Mouse (Mus musculus) lung, postnatal 4 days (tissue): ENCODE results near the gene Nrip2.

Source experiments
- DNase-seq, 2 experiments: peaks; one replicate each; pipeline ENCODE4 v3.0.0; 2021

Nrip2 gene

DNA sequence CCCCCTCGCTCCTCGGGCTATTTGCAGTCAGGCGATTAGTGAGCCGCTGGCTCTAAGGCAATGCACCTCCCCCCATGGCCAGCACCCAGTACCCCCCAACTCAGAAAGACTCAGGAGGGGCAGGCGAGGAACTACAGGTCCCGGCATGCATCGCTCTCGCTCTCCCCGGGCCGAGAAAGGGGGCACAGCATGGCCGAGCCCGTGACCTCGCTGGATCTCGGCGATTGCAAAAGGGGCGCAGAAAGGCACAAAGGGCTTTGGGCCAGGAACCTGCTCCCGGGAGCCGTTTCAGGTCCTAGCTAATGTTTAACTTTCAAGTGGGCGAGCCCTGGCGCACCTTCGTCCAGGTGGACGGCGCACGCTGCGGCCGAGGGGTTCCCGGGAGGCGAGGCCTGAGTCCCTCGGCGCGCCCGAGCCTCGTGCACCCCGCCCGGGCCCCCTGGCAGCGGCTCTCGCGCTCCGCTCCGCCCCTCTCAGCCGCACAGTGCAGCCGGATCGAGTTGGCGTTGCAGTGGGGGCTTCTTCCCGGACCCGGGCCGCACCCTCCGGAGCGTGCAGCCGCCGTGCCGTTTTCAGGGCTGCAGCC lies 38.7 kb downstream of the Nrip2 start:
- DNase-seq, result peak; percentile 78 to 86

DNA sequence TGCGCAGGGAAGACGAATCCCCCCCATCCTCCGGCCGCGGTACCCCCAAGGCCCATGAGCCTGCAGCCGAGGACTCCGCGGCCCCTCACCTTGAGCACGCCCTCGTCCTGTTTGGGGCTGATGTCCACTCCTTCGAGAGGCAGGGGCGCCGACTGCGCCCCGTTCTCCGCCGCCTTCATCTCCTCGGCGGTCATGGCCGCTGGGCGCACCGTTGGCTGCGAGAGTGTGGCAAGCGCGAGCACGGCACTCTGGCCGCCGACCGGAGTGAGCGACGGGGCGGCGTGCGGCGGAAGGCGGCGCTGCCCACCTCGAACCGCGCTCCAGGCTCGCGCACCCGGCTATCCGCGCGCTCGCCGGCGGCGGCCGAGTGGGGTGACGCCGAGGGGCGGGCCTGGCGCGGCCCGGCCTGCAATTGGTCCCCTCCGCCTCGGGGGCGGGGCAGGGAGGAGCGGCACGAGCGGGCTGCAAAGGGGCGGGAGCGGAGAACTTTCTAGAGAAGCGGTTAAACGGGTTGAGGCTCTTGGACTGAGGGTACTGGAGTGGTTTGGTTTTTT lies 39.3 kb downstream of the Nrip2 start, which contains the start of gene Fkbp4:
Fkbp4 (minus strand) TSS at position 361 of the 554 bp plus-strand sequence.
- peak; percentile 96 to 97 for DNase-seq

DNA sequence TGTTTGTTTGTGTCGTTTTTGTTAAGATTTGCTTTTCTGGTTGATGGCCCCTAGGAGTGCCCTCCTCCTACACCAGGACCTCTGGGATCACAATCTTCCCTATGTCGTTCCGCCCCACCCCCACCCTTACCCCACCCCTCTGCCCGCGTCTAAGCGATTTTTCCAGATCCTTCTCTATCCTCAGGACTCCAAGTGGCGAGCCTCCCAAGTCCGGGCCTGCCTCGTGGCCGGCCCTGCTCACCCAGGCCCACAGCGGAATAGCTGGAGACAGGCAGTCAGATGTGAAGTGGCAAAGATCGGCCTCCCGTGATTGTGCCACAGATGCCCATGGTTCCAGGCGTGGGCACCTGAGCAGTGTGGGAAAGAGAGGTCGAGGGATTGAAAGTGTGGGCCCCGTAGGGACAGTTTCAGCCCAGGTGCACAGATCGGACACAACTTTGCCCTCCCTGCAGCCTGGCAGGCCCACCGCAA lies 39.8 kb downstream of the Nrip2 start:
- DNase-seq, result peak; percentile 28 to 52

DNA sequence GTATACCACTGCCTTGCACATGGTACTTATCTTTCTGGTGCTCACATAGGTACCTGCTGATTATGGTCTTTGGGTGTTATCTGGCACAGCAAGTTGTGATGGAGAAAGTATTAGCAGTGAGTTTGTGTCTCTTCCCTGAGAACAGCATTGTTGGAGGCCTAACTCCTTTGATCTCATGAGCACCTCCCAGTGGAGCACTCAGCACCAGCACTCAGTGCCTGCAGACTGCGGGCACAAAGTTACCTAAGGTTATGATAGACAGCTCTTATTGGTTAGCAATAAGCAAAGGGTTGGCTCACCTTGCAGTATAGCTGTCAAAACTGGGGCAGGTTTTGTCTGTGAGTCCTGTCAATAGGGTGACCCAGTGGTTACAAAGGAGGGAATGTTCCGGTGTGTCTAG lies 41.1 kb downstream of the Nrip2 start:
- no peak for DNase-seq

DNA sequence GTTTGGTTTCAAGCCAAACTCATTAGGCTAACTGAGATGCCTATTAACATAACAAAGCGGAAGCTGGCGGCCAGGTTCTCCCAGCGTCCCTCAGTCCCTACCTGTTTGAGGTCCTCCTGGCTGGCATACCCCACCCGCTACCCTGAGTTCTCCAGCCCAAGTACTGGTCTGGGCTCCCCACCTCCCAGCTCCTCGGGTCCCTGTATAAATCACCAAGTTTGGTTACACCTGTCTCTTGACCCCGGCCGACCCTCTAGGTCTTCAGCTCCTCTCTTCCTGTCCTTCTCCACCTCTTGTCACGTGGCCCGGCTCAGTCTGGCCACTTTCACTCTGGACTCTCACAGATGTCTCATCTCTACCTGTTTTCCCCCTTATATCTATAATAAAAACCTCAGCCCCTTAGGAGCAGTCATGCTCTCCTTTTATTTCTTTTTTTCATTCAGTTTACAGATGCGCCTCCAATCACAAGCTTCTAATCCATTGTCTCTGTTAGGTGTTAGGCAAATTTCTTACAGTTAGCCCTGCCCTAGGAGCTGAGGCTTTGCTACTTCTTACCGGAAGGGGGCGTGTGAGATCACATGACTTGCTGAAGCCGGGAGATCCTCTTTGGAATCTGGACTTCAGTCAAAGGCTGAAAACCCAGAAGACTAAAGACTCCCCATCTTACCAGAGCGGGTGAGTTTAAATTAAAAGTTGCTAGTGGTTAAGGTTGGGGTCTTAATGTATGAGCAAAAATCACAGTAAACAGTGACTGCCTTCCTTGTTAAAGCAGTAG lies 46.9 kb downstream of the Nrip2 start:
- peak; percentile 35 to 69 for DNase-seq

DNA sequence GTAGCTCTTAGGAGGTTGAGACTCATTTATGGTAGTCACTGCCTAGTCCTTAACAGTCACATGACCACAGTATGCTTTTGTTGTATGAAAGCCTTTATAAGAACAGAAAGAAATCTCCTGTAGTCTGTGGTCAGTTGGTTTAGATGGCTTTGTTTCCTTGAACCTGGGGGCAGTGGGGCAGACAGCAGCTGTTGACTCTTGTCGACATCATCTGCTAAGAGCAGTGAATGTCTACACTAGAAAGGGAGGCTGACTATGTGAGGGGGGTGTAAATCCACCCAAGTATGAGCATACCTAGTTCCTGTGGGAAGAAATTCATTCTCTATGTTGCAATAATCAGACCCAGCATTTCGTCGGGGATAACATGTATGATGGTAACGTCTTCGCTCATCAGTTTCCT lies 48.0 kb downstream of the Nrip2 start:
- no peak for DNase-seq

DNA sequence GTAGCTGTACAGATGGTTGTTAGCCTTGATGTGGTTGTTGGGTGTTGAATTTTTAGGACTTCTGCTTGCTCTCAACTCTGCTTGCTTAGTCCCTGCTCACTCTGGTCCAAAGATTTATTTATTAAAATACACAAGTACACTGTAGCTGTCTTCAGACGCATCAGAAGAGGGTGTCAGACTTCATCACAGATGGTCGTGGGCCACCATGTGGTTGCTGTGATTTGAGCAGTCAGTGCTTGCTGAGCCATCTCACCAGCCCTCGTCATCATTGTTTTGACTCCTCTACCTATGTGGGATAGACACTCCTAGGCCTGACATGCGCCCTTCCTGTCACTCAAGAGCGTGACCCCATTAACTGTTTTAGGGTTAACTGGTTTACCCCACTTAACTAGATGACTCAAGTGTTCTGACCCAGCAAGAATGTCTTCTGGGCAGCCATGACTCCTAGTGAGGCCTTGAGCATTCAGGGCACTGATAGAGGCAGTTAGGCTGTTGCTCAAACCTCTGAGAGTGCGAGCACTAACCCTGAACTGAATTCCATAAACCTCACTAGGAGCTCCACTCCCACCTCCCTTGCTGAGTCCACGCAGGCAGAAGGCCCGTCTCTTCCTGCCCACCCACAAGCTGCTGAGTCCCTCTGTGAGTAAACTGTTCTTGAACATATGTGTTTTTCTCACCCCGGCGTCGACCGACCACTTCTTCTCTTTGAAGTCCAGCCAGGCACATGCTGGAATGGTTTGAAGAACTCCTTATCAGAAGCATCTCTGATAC lies 56.9 kb downstream of the Nrip2 start:
- no peak for DNase-seq

DNA sequence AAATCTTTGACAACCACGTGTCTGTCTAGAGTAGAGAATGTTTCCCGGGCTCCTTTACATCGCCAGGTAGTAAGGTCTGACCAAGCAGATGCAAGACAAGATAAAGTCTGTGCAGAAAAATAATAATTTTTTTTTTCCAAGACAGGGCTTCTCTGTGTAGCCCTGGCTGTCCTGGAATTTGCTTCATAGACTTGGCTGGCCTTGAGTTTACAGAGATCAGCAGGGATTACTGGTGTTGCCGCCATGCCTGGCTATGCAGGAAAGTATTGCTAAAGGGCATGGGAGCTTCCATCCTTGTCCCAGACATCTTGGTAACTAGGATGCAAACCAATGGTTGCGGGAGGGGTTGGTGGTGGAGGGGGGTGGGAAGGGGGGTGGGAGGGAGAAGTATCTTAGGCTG lies 58.1 kb downstream of the Nrip2 start:
- no peak for DNase-seq

DNA sequence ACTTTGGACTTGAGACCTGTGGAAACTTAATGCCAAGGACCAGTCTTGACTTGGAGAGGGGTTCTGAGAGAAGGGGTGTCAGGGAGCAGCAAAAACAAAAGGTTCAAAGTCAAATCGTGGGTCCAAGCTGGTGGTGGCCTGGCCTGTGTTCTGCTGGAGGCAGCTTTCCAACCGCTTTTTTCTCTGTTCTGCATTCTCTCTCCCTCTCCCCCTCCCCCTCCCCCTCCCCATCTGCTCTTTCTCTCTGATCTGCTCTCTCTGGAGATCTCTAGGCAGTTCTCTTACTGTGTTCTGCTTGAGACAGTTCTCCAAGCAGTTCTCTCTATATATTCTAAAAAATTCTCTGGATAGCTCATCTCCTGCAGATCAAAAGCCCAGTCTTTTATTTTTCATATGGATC lies 61.2 kb downstream of the Nrip2 start:
- no peak for DNase-seq

DNA sequence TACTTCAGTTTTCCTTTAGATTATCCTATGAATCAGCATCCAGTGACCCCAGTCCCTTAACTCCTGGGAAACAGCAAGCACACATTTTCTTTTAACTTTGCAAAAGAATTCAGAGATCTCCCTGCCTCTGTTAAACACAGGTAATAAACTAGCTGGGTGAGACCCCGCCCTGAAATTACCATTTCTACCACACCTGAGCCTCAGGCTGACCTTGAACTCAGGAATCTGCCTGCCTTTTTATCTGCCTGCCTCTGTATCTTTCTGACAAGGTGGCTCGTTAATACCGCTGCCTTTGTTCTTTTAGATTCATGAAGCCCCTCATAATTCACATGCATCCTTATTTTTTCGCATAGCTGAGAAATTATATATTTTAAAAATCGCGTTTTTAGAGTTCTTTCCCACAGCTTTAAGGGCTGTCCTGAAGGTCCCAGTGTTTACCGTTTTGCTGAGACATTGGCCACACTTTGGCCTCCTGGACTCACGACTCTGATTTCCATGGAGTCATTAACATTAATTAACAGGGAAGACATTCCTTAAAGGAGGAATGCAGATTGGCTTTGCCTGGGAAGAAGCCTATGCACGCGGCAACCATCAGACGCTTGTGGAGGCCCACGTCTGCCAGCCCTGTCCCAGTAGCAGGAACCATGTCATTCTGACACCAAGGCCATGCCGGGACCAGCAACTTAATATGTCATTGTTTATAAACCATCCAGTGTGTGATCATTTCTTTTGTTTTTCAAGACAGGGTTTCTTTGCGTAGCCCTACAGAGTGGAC lies 61.8 kb downstream of the Nrip2 start:
- no peak for DNase-seq

DNA sequence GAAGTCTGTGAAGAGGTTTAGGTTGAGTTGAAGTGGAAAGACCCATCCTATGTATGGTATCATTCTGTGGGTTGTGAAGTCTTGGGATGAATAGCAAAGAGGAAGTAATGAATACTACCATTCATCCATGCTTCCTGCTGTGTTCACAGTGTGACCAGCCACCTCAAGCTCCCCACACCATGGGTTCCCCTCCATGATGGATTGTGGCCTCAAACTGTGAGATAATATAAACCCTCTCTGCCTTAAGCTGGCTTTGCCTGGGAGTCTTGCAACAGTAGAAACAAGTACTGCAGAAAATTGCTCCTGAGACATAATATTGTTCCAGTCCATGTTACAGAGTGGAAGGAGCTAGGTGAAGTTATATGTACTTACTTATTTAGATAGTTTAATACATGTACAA lies 62.5 kb downstream of the Nrip2 start:
- no peak for DNase-seq

DNA sequence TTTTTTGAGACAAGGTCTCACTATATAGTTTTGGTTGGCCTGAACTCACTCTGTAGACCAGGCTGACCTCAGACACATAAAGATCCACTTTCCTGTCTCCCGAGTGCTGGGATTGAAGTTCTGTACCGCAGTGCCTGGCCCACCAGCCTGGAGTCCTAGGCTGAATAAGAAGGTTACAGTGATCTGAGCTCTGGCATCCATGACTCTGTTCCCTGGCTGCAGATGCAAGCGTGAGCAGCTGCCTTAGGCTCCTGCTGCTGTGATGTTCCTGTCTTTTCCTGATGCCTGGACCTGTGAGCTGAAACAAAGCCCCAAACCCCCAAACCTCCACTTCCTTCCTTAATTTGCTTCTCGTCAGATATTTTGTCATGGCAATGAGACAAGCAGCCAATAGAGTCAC lies 65.9 kb downstream of the Nrip2 start:
- DNase-seq, result no peak
